Mouse (Mus musculus): ENCODE data around the gene Slc35f6. TPM values are rescaled to one million over a fixed set of nuclear protein-coding genes. Genes with fewer than 3 reads are reported as not detected.

The Slc35f6 gene
- polyA plus RNA-seq, 1 experiment from 2014 or later: 33.0 TPM

DNA sequence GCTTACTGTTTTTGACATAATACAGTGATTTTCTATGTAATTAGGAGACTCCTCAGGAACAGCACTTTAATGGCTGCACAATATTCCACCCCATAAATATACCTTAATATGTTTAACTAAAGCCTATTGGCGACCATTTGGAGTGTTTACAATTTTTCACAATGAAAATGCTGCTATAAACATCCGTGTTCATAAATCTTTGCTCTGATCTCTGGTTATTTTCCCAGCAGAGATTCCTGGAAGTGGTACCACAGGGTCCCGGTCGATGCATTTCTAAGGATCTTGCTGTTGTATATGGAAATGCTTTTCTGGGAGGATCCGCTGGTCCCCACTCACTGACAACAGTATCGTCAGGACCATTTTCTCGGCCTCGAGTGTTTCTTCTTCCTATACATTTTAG is 34.5 kb upstream of the Slc35f6 start:
- Histone ChIP-seq H3K4me3 (no peak overlapping the region), H3K9ac (no peak overlapping the region), H3K4me1 (0 out of 2 replicates have a peak, but pooled peaks cover 5% of the 10 kb centered on the region), H3K36me3 (replicated peaks) (no peaks in the 10 kb centered on the region), H3K9me3 (no peaks in the 10 kb centered on the region), H3K27me3 (replicated peaks) (no peaks in the 10 kb centered on the region), H3K27ac (no peak overlapping the region), H3K4me2 (no peak overlapping the region)
- WGBS: 86% methylated on average over 8 of the region's 8 CpGs
- ATAC-seq (replicated peaks): no peak

DNA sequence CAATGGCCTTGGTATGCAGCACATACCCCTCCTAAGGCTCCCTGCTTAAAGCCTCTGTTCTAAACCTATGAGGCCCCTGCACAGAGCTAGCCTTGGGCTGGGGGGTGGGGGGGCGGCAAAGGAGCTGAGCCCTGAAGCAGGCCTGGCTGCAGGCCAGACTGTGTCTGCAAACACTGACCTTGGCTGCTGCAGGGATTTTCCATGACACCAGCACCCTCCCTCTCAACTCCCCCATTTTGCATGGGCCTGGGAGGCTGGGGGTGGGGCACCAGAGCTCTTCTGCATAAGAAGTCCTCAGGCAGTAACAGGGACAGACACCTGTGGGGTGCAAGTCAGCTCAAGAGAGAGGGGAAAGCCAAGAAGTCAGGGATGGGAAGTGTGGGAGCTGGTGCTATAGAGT is 33.5 kb upstream of the Slc35f6 start:
- no peak overlapping the region for H3K27ac ChIP-seq
- ATAC-seq (replicated peaks): no peak
- H3K4me1 ChIP-seq: 0 out of 2 replicates have a peak, but pooled peaks cover 5% of the 10 kb centered on the region
- no peaks in the 10 kb centered on the region for H3K9me3 ChIP-seq
- H3K27me3 ChIP-seq (replicated peaks): no peaks in the 10 kb centered on the region
- H3K4me3 ChIP-seq: no peak overlapping the region
- 46% methylated on average over 1 of the region's 1 CpGs for WGBS
- no peak overlapping the region for H3K4me2 ChIP-seq
- no peak overlapping the region for H3K9ac ChIP-seq
- no peaks in the 10 kb centered on the region for H3K36me3 ChIP-seq (replicated peaks)

DNA sequence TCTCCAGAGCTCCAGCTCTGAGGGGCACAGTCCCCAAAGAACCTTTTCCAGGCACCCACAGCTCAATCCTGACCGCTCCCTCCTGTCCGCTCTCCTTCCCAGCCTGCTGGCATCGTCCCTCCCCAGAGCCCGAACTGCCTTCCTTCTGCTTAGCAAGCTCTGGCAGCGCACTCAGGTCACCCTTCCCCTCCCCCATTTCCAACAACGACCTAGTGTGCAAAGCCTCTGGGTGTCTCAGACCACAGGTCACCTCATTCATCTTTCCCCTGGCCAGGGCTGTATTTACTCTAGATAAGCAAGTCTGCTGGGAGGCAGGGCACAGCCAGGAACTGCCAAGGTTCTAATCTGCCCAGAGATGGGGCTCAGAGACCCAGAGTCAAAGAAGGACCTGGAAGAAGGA is 32.3 kb upstream of the Slc35f6 start:
- Histone ChIP-seq H3K27me3 (replicated peaks) (peaks cover under 1% of the 10 kb centered on the region; the same call in 1 of the 2 replicates), H3K9me3 (no peaks in the 10 kb centered on the region), H3K4me2 (no peak overlapping the region), H3K4me3 (no peak overlapping the region), H3K4me1 (0 out of 2 replicates have a peak, but pooled peaks cover 5% of the 10 kb centered on the region), H3K36me3 (replicated peaks) (no peaks in the 10 kb centered on the region), H3K27ac (no peak overlapping the region), H3K9ac (no peak overlapping the region)
- no peak for ATAC-seq (replicated peaks)
- 50% methylated on average over 6 of the region's 6 CpGs for WGBS

DNA sequence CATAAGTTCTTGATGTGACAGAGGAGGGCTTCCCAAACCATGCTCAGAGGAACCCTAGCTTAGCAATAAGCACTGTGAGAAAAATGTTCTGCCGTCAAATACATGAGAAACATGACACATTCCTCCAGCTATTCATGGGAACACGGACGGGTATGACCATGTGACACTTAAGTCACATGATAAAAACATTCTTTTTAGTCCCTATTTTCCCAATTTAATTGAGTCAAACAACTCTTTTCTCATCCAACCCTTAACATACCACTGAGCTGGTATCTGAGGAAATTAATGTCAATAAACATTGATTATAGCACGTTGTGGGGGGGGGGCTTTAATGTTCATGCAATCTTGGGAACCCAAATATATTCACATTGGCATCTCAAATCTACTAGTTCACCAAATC is 31.9 kb upstream of the Slc35f6 start:
- 83% methylated on average over 4 of the region's 4 CpGs for WGBS
- no peak overlapping the region for H3K9ac ChIP-seq
- no peak overlapping the region for H3K4me2 ChIP-seq
- H3K4me3 ChIP-seq: no peak overlapping the region
- 0 out of 2 replicates have a peak, but pooled peaks cover 5% of the 10 kb centered on the region for H3K4me1 ChIP-seq
- H3K27me3 ChIP-seq (replicated peaks): peaks cover 5% of the 10 kb centered on the region
- no peaks in the 10 kb centered on the region for H3K9me3 ChIP-seq
- no peak overlapping the region for H3K27ac ChIP-seq
- H3K36me3 ChIP-seq (replicated peaks): no peaks in the 10 kb centered on the region
- ATAC-seq (replicated peaks): no peak

DNA sequence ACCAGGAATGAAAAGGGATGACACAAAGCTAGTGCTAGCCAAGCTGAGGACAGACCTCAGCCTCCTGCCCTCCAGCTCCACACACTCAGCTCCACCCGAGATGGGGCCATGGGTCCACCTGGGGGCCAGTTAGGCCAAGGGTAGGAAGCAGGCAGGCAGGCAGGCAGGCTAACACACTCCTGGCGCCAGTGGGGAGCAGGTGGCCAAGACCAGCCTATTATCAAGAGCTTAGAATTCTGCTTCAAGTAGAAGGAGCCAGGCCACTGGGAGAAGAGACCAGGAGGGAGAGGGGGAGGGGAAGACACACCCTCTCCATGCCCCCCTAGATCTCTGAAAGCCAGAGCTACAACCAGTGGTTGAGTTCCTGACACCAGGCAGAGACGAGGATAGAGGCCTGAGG is 31.1 kb upstream of the Slc35f6 start:
- Histone ChIP-seq H3K27me3 (replicated peaks) (peaks cover 13% of the 10 kb centered on the region), H3K9me3 (no peaks in the 10 kb centered on the region), H3K9ac (no peak overlapping the region), H3K4me1 (0 out of 2 replicates have a peak, but pooled peaks cover 5% of the 10 kb centered on the region), H3K4me3 (no peak overlapping the region), H3K27ac (no peak overlapping the region), H3K4me2 (no peak overlapping the region), H3K36me3 (replicated peaks) (no peaks in the 10 kb centered on the region)
- 0 out of 2 replicates have a peak, but pooled peaks have one; percentile 38 for ATAC-seq (replicated peaks)
- 17% methylated on average over 3 of the region's 3 CpGs for WGBS

DNA sequence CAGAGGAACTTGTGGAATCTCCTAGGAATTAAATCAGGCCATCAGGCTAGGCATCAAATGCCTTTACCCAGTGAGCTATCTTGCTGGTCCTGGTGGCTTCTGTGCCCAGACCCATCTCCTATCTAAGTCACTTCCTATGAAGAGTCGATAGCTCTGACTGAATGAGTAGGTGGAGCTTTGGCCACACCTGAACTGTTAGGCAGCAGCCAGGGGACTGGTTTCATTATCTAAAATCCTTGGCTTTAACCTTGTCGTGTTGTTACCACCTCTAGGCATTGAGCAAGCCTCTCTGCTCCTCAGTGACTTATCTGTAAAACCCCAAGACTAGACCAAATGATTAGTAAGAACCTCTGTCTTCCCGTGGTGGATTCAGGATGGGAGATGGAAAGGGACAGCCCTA is 30.4 kb upstream of the Slc35f6 start:
- Histone ChIP-seq H3K27ac (no peak overlapping the region), H3K4me2 (no peak overlapping the region), H3K9me3 (no peaks in the 10 kb centered on the region), H3K9ac (no peak overlapping the region), H3K4me3 (no peak overlapping the region), H3K4me1 (peaks cover 11% of the 10 kb centered on the region), H3K27me3 (replicated peaks) (peaks cover 20% of the 10 kb centered on the region), H3K36me3 (replicated peaks) (no peaks in the 10 kb centered on the region)
- no peak for ATAC-seq (replicated peaks)
- WGBS: 44% methylated on average over 3 of the region's 3 CpGs

DNA sequence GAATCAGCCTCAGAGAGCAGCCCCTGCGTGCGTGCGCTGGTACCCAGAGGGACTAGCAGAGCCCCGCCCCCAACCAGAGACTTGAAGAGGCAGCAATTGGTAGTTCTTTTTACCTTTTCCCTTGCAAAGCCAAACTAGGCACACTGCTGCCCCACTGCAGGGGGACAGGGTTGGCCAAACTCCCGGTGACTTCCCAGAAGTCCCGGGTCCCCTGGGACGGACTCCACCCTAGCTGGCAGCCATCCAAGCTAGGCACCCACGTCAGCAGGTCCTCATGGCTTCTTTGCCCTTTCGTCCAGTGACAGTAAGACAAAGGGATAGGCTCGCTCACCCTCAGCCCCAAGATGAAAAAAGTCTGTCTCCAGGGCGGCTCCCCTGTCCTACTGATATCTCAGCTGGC is 29.9 kb upstream of the Slc35f6 start:
- no peak for ATAC-seq (replicated peaks)
- Histone ChIP-seq H3K27me3 (replicated peaks) (peaks cover 25% of the 10 kb centered on the region), H3K9me3 (no peaks in the 10 kb centered on the region), H3K4me2 (no peak overlapping the region), H3K36me3 (replicated peaks) (no peaks in the 10 kb centered on the region), H3K27ac (no peak overlapping the region), H3K9ac (no peak overlapping the region), H3K4me1 (peaks cover 16% of the 10 kb centered on the region), H3K4me3 (no peak overlapping the region)
- WGBS: 31% methylated on average over 11 of the region's 11 CpGs

DNA sequence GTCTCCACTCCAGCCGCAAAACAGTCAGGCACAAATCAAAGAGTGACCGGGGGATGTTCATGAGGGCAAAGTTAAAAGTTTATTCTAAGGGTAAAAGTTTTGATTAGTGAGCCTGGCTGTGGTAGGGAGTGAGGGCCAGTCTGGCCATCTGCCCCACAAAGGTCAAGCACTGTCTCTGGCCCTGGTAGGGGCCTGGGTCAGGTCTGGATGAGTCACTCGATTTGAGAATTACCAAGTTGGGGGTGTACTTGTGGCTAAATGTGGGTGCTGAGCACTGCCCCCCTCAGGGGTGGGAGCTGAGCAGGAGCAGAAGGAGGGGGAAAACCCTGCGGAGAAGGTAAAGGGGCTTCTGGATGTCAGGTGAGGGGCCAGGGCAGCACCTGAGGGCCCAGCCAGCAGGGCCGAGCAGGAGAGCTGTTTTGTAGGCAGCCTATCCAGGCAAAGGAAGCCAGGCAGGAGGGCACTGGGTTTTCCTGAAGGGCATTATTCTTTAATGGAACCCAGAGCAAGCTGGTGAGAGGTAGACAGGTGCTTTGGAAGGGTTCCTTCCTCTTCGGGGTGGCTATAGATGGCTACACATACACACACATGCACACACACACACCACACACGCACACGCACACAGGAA is 29.2 kb upstream of the Slc35f6 start:
- Histone ChIP-seq H3K4me2 (no peak overlapping the region), H3K4me3 (no peak overlapping the region), H3K27ac (no peak overlapping the region), H3K36me3 (replicated peaks) (no peaks in the 10 kb centered on the region), H3K9me3 (no peaks in the 10 kb centered on the region), H3K27me3 (replicated peaks) (peaks cover 29% of the 10 kb centered on the region), H3K9ac (no peak overlapping the region), H3K4me1 (peaks cover 18% of the 10 kb centered on the region)
- WGBS: 87% methylated on average over 8 of the region's 8 CpGs
- no peak for ATAC-seq (replicated peaks)

DNA sequence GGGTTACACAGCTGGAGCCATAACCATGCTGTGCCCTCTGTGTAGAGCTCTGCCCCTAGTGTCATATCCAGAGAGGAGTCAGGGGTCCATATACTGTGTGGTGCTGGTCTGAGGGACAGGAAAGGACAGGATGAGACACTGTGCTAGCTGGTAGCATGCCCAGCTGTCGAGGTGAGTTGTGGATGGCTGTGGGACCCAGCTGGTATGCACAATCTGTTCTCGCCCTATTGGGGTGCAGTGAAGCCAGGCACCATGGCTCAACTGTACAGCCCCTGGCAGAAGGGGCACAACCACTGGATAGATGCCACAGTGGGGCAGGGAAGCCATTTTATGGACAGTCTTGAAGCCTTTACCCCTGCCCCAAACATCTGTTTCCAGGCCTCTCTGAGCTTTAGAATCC is 28.5 kb upstream of the Slc35f6 start:
- H3K4me3 ChIP-seq: no peak overlapping the region
- H3K4me1 ChIP-seq: peaks cover 18% of the 10 kb centered on the region
- no peaks in the 10 kb centered on the region for H3K36me3 ChIP-seq (replicated peaks)
- 75% methylated on average over 2 of the region's 2 CpGs for WGBS
- H3K9ac ChIP-seq: no peak overlapping the region
- no peaks in the 10 kb centered on the region for H3K9me3 ChIP-seq
- H3K27ac ChIP-seq: no peak overlapping the region
- H3K4me2 ChIP-seq: no peak overlapping the region
- ATAC-seq (replicated peaks): no peak
- H3K27me3 ChIP-seq (replicated peaks): peaks cover 34% of the 10 kb centered on the region

DNA sequence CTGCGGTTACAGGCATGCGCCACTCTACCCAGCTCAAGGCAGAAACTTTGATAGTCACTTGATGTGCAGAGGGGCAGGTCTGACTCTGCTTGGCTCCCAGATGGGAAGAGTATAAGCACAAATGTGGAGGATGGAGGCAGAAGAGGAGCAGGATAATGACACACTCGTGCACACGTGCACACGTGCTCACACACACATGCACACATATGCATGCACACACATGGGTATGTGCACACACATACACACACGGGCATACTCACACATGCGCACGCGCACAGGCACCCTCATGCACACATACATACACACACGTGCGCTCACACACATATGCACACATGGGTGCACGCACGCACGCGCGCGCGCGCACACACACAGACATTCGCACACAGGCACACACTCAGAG is 27.2 kb upstream of the Slc35f6 start:
- ATAC-seq (replicated peaks): no peak
- H3K36me3 ChIP-seq (replicated peaks): no peaks in the 10 kb centered on the region
- H3K4me2 ChIP-seq: no peak overlapping the region
- WGBS: 96% methylated on average over 20 of the region's 20 CpGs
- H3K27me3 ChIP-seq (replicated peaks): peaks cover 44% of the 10 kb centered on the region
- H3K9ac ChIP-seq: no peak overlapping the region
- H3K9me3 ChIP-seq: no peaks in the 10 kb centered on the region
- peaks cover 18% of the 10 kb centered on the region for H3K4me1 ChIP-seq
- H3K27ac ChIP-seq: no peak overlapping the region
- H3K4me3 ChIP-seq: no peak overlapping the region

DNA sequence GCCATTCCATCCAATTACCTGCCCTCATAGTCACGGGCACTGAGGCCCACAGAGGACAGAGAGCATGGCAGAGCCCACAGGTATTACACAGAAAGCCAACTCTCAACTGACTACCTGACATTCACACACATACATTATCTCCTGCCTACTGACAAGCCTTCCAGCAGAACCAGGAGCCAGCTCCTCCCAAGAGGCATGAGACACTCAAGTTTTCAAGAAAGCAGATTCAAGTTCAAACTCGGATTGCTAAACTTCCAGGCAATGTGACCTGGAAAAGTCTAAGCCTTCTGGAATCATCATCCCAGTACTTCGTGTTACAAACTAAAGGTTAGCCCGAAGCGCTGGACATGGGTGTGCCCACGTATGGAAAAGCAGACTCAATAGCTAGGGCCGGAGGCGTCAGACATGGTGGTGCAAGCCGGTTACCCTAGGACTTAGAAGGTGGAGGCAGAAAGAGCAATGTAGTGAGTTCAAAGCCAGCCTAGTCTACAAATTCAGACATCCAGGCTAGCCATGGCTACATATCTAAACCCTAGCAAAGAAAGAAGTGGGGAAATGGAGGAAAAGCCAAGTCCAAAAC is 26.4 kb upstream of the Slc35f6 start:
- no peaks in the 10 kb centered on the region for H3K9me3 ChIP-seq
- peaks cover 18% of the 10 kb centered on the region for H3K4me1 ChIP-seq
- no peak overlapping the region for H3K9ac ChIP-seq
- no peak overlapping the region for H3K27ac ChIP-seq
- no peaks in the 10 kb centered on the region for H3K36me3 ChIP-seq (replicated peaks)
- WGBS: 87% methylated on average over 9 of the region's 9 CpGs
- H3K27me3 ChIP-seq (replicated peaks): peaks cover 44% of the 10 kb centered on the region
- no peak overlapping the region for H3K4me3 ChIP-seq
- no peak overlapping the region; the same call in 1 of the 2 replicates for H3K4me2 ChIP-seq
- no peak for ATAC-seq (replicated peaks)

DNA sequence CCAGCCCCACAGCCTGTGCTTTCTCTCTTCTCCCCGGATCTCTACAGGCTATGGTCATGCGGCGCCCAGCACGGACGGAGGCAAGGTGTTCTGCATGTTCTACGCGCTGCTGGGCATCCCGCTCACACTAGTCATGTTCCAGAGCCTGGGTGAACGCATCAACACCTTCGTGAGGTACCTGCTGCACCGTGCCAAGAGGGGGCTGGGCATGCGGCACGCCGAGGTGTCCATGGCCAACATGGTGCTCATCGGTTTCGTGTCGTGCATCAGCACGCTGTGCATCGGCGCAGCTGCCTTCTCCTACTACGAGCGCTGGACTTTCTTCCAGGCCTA is 25.9 kb upstream of the Slc35f6 start:
- 49% methylated on average over 22 of the region's 22 CpGs for WGBS
- Histone ChIP-seq H3K4me2 (peak overlapping the region; percentile 63), H3K9me3 (no peaks in the 10 kb centered on the region), H3K4me1 (peaks cover 14% of the 10 kb centered on the region), H3K27ac (no peak overlapping the region), H3K4me3 (peak overlapping the region; percentile 35), H3K36me3 (replicated peaks) (no peaks in the 10 kb centered on the region), H3K27me3 (replicated peaks) (peaks cover 44% of the 10 kb centered on the region), H3K9ac (peak overlapping the region; percentile 10; the same call in 1 of the 2 replicates)
- peak; percentile 25; the same call in 1 of the 2 replicates for ATAC-seq (replicated peaks)
